Mouse (Mus musculus) left cerebral cortex, adult 2 months (tissue): ENCODE data around the gene Gpr37. TPM values are rescaled to one million over a fixed set of nuclear protein-coding genes. Genes with fewer than 3 reads are reported as not detected.

ENCODE experiments used
- DNase-seq, 2 experiments: peaks; one replicate each; pipeline ENCODE4 v3.0.0; 2021 to 2022; ENCODE audit warnings: low spot score in 2 of 2, mixed read lengths in 1 of 2; ENCODE audit errors: extremely low spot score in 1 of 2
- H3K27ac ChIP-seq: fragments of 200-600 bp; 2 replicates; pipeline ENCODE4 v1.8.1; 2022
- H3K4me3 ChIP-seq: fragments of 200-600 bp; 2 replicates; pipeline ENCODE4 v1.8.1; 2022
- CTCF ChIP-seq: fragments of 200-600 bp; IDR thresholded peaks from 2 replicates; pipeline ENCODE4 v1.8.1; 2022; ENCODE audit warnings: antibody characterized with exemption, mild to moderate bottlenecking, moderate library complexity
- intact Hi-C: fragments of 180-260 bp; cut with DNase I; formaldehyde crosslinking; loops from one replicate; pipeline ENCODE4 v1.15.1; 2025
- long read RNA-seq, 2 experiments: library from polyadenylated mRNA; stranded (forward); transcript quantifications; one replicate each; pipeline ENCODE4 v2.0.0; 2021; ENCODE audit warnings: borderline mapping rate in 2 of 2
- total RNA-seq, 2 experiments: library from RNA; stranded (reverse); gene quantifications; 2 replicates each; pipeline ENCODE4 v1.2.3; 2021

Gene Gpr37
- 10 to 100 TPM; 16.3 to 18.6 TPM for total RNA-seq
- long read RNA-seq, experiment 1, full-length matches to known transcripts = 45 of 45 reads
- long read RNA-seq, experiment 1, partial matches to known transcripts = 0 of 45 reads
- long read RNA-seq, experiment 1, other reads (novel, unspliced or antisense) = 0 of 45 reads
- long read RNA-seq, experiment 2, full-length matches to known transcripts = 37 of 37 reads
- long read RNA-seq, experiment 2, partial matches to known transcripts = 0 of 37 reads
- long read RNA-seq, experiment 2, other reads (novel, unspliced or antisense) = 0 of 37 reads

- TF ChIP-seq CTCF = no peak
- Histone ChIP-seq H3K27ac (peak within 1 kb of the TSS; percentile 48), H3K4me3 (peak within 1 kb of the TSS; percentile 51)
- no peak for DNase-seq
- intact Hi-C loops = no loop called here
Observed at GRCm38 (mm10) chr6:25690629-25691028, at the start of gene Gpr37. Gpr37 (minus strand) TSS chr6:25690729.

- H3K27ac ChIP-seq = no peak overlapping the region
- no peak overlapping the region for H3K4me3 ChIP-seq
- intact Hi-C loops = no loop called here
- no peak for DNase-seq
- no peak for TF ChIP-seq CTCF
Observed at GRCm38 (mm10) chr6:25736533-25736932, 46.0 kb upstream of the Gpr37 start.

GRCm38 (mm10) chr6:25726560-25726959, 36.0 kb upstream of the Gpr37 start:
- TF ChIP-seq CTCF = no peak
- no peak for DNase-seq
- Histone ChIP-seq H3K27ac (no peak overlapping the region), H3K4me3 (no peak overlapping the region)
- intact Hi-C loops = no loop called here

- TF ChIP-seq CTCF = no peak
- DNase-seq = no peak
- intact Hi-C loops = no loop called here
- Histone ChIP-seq H3K27ac (no peak overlapping the region), H3K4me3 (no peak overlapping the region)
Observed at GRCm38 (mm10) chr6:25710601-25711000, 20.1 kb upstream of the Gpr37 start.

- Histone ChIP-seq H3K4me3 (no peak overlapping the region), H3K27ac (no peak overlapping the region)
- peak; percentile 38 to 62 for DNase-seq
- TF ChIP-seq CTCF = peak; percentile 87
- intact Hi-C loops = loop anchor here (2.0 to 10.0 kb wide), 3 partner anchors 395 to 987 kb away; no protein-coding TSS in a partner anchor
Observed at GRCm38 (mm10) chr6:25709250-25709895, 18.8 kb upstream of the Gpr37 start.

GRCm38 (mm10) chr6:25699956-25700355, 9.4 kb upstream of the Gpr37 start:
- H3K27ac ChIP-seq = no peak overlapping the region
- no peak for DNase-seq
- no peak for TF ChIP-seq CTCF
- H3K4me3 ChIP-seq = no peak overlapping the region
- intact Hi-C loops = loop anchor here (10.0 kb wide), 1 partner anchor 385 kb away; no protein-coding TSS in a partner anchor

- intact Hi-C loops = no loop called here
- peak overlapping the region; percentile 51 for H3K4me3 ChIP-seq
- H3K27ac ChIP-seq = peak overlapping the region; percentile 48
- DNase-seq = peak; percentile 40 to 45
- no peak for TF ChIP-seq CTCF
Observed at GRCm38 (mm10) chr6:25690284-25690605, 284 bp downstream of the Gpr37 start.

- Histone ChIP-seq H3K4me3 (peak overlapping the region; percentile 51), H3K27ac (peak overlapping the region; percentile 48)
- DNase-seq = peak; percentile 56 to 59
- intact Hi-C loops = no loop called here
- TF ChIP-seq CTCF = no peak; the same call in 1 of the 2 replicates
Observed at GRCm38 (mm10) chr6:25689520-25690283, 827 bp downstream of the Gpr37 start.

- no peak for TF ChIP-seq CTCF
- H3K27ac ChIP-seq = peak overlapping the region; percentile 48
- DNase-seq = peak; percentile 25 to 36
- intact Hi-C loops = no loop called here
- peak overlapping the region; percentile 51 for H3K4me3 ChIP-seq
Observed at GRCm38 (mm10) chr6:25688927-25689519, 1.5 kb downstream of the Gpr37 start.

GRCm38 (mm10) chr6:25686760-25687200, 3.7 kb downstream of the Gpr37 start:
- intact Hi-C loops = no loop called here
- Histone ChIP-seq H3K27ac (peak overlapping the region; percentile 1; the same call in 1 of the 2 replicates), H3K4me3 (peak overlapping the region; percentile 30)
- DNase-seq = peak in 1 of 2 experiments; percentile 19
- no peak for TF ChIP-seq CTCF

- no peak for TF ChIP-seq CTCF
- DNase-seq = no peak
- intact Hi-C loops = no loop called here
Observed at GRCm38 (mm10) chr6:25684391-25684790, 6.1 kb downstream of the Gpr37 start.

More at GRCm38 (mm10) chr6:25684391-25684790, 6.1 kb downstream of the Gpr37 start:
- Histone ChIP-seq H3K27ac (no peak overlapping the region), H3K4me3 (no peak overlapping the region)
